Mouse (Mus musculus) liver, embryonic 14.5 days (tissue): ENCODE data around the gene Oxgr1.

Experiments used
- CTCF ChIP-seq: IDR thresholded peaks from 2 replicates; pipeline ENCODE4 v1.5.1; 2016; ENCODE audit warnings: antibody characterized with exemption, low read depth, control low read depth
- EP300 ChIP-seq: IDR thresholded peaks from 2 replicates; pipeline ENCODE4 v1.6.1; 2016; ENCODE audit warnings: antibody characterized with exemption, low read depth

DNA sequence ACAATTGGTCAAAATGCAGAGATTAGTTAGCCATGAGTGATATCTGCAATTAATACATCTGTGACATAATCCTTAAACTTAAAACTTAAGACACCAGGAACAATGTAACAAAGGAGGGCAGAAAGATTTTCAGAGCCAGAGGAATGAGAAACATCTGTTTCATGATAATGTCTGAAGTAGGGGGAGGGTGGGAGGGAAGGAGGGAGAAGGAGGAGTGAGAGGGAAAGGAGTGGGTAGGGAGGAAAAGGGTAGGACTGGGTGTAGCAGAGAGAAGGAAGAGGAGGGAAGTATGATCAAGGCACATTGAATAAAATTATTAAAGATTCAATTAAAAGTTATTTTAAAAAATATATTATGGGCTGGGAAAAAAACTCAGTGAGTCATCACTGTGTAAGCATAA is 32.0 kb upstream of the Oxgr1 start:
- no peak for TF ChIP-seq CTCF
- no peak for TF ChIP-seq EP300
